Mouse (Mus musculus) embryonic facial prominence, embryonic 10.5 days (tissue): Measurements from ENCODE around the gene Ptpn1. TPM values are rescaled to one million over a fixed set of nuclear protein-coding genes. Genes with fewer than 3 reads are reported as not detected.

Experiments
- DNase-seq: peaks from one replicate; pipeline ENCODE4 v3.0.0-alpha.2; 2017; ENCODE audit warnings: low spot score
- H3K27ac ChIP-seq: fragments of 300-500 bp; sonication (generic); replicated peaks from 2 replicates; pipeline ENCODE4 v1.5.1; 2016; ENCODE audit warnings: mild to moderate bottlenecking
- H3K27me3 ChIP-seq: fragments of 300-500 bp; sonication (generic); replicated peaks from 2 replicates; pipeline ENCODE4 v1.6.1; 2016; ENCODE audit warnings: low read depth, mild to moderate bottlenecking; ENCODE audit not compliant: poor library complexity, severe bottlenecking
- H3K36me3 ChIP-seq: fragments of 300-500 bp; sonication (generic); replicated peaks from 2 replicates; pipeline ENCODE4 v1.6.1; 2016; ENCODE audit warnings: mild to moderate bottlenecking, moderate library complexity
- H3K4me1 ChIP-seq: fragments of 300-500 bp; sonication (generic); 2 replicates; pipeline ENCODE4 v1.6.1; 2016
- H3K4me3 ChIP-seq: fragments of 300-500 bp; sonication (generic); 2 replicates; pipeline ENCODE4 v1.5.1; 2016; ENCODE audit warnings: mild to moderate bottlenecking, moderate library complexity
- H3K9me3 ChIP-seq: fragments of 300-500 bp; sonication (generic); 2 replicates; pipeline ENCODE4 v1.6.1; 2016; ENCODE audit warnings: mild to moderate bottlenecking
- WGBS: fragments of 180-500 bp; shearing (Covaris S2); methylation state at CpG from one replicate; pipeline ENCODE4 v1.1.7; 2016; 5-methylcytosine and 5-hydroxymethylcytosine counted together
- polyA plus RNA-seq: library from polyadenylated mRNA; unstranded; fragments of >200 nt; fragmentation: Nextera tagmentation; extraction: Ambion mirVana; gene quantifications from 2 replicates; pipeline ENCODE4 v1.2.1, GENCODE M21; 2016

Ptpn1 gene
- polyA plus RNA-seq, 1 experiment from 2014 or later = 66.2 TPM

DNA sequence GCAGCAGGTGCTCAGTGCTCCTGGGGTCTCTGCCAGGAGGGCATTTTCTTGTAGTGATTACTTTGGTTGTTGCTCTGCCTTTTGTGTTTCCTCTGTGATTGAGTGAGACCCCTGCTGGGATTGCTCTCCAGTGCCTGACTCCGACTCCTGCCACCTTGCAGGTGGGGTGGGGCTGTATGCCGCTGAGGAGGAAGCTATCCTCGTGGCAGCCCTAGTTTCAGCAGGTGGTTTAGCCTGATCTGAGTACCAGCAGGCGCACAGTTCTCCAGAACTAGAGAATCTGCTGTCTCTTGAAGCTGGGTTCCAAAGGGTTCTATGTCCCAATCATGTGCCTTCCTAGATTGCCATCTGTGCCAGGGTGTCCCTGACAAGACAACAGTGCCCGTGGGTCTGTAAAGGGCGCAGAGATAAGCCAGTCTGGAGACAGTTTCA is 9.9 kb downstream of the Ptpn1 start:
- Histone ChIP-seq H3K27ac (no peak overlapping the region), H3K9me3 (no peaks in the 10 kb centered on the region), H3K4me1 (peaks cover 74% of the 10 kb centered on the region), H3K27me3 (no peaks in the 10 kb centered on the region), H3K4me3 (no peak overlapping the region), H3K36me3 (peaks cover 5% of the 10 kb centered on the region; the same call in 1 of the 2 replicates)
- DNase-seq = no peak
- 52% methylated on average over 6 of the region's 6 CpGs for WGBS

- H3K4me3 ChIP-seq = no peak overlapping the region
- H3K4me1 ChIP-seq = peaks cover 72% of the 10 kb centered on the region
- H3K27ac ChIP-seq = 0 out of 2 replicates have a peak overlapping the region, but pooled peaks have one; percentile 8
- no peak for DNase-seq
- no peaks in the 10 kb centered on the region; the same call in 1 of the 2 replicates for H3K36me3 ChIP-seq
- WGBS = 55% methylated on average over 8 of the region's 8 CpGs
- no peaks in the 10 kb centered on the region for H3K27me3 ChIP-seq
- H3K9me3 ChIP-seq = no peaks in the 10 kb centered on the region
Observed at GRCm38 (mm10) chr2:167942199-167942925, 10.5 kb downstream of the Ptpn1 start.

- no peaks in the 10 kb centered on the region; the same call in 1 of the 2 replicates for H3K36me3 ChIP-seq
- H3K4me1 ChIP-seq = peaks cover 78% of the 10 kb centered on the region
- H3K27me3 ChIP-seq = no peaks in the 10 kb centered on the region
- H3K9me3 ChIP-seq = no peaks in the 10 kb centered on the region
- H3K27ac ChIP-seq = no peak overlapping the region
- no peak overlapping the region for H3K4me3 ChIP-seq
- WGBS = 82% methylated on average over 12 of the region's 12 CpGs
- DNase-seq = no peak
Observed at GRCm38 (mm10) chr2:167942926-167943633, 11.2 kb downstream of the Ptpn1 start.

DNA sequence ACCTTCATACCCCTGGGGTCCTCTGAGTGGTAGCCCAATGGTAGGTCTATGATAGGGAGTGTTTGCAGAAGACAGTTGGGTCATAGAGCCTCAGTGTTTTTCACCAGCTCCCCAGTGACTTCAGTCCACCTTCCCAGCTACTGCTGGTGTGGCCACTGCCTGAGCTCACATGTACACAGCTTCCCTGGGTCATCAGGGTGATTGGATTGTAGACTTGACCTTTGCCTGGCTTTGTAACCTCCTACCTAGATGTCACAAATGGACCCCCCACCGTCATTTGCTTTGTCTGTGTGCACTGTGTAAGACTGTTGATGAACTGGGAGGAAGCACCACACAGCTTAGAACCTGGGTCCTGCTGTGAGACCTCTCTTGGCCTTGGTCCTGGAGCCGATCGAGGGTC is 12.3 kb downstream of the Ptpn1 start:
- Histone ChIP-seq H3K27me3 (no peaks in the 10 kb centered on the region), H3K4me1 (peaks cover 82% of the 10 kb centered on the region), H3K27ac (no peak overlapping the region), H3K4me3 (no peak overlapping the region), H3K36me3 (no peaks in the 10 kb centered on the region; the same call in 1 of the 2 replicates), H3K9me3 (no peaks in the 10 kb centered on the region)
- no peak for DNase-seq
- WGBS = 84% methylated on average over 3 of the region's 3 CpGs

- no peak for DNase-seq
- H3K4me3 ChIP-seq = no peak overlapping the region
- H3K9me3 ChIP-seq = no peaks in the 10 kb centered on the region
- H3K36me3 ChIP-seq = no peaks in the 10 kb centered on the region; the same call in 1 of the 2 replicates
- peaks cover 72% of the 10 kb centered on the region for H3K4me1 ChIP-seq
- WGBS = 80% methylated on average over 5 of the region's 5 CpGs
- no peaks in the 10 kb centered on the region for H3K27me3 ChIP-seq
- H3K27ac ChIP-seq = 0 out of 2 replicates have a peak overlapping the region, but pooled peaks have one; percentile 8
Observed at GRCm38 (mm10) chr2:167945451-167945850, 13.6 kb downstream of the Ptpn1 start.

- Histone ChIP-seq H3K4me1 (peaks cover 56% of the 10 kb centered on the region), H3K36me3 (peaks cover under 1% of the 10 kb centered on the region; the same call in 1 of the 2 replicates), H3K27me3 (no peaks in the 10 kb centered on the region), H3K4me3 (no peak overlapping the region), H3K27ac (no peak overlapping the region), H3K9me3 (no peaks in the 10 kb centered on the region)
- WGBS = 80% methylated on average over 3 of the region's 3 CpGs
- DNase-seq = no peak
Observed at GRCm38 (mm10) chr2:167947251-167947650, 15.4 kb downstream of the Ptpn1 start.

DNA sequence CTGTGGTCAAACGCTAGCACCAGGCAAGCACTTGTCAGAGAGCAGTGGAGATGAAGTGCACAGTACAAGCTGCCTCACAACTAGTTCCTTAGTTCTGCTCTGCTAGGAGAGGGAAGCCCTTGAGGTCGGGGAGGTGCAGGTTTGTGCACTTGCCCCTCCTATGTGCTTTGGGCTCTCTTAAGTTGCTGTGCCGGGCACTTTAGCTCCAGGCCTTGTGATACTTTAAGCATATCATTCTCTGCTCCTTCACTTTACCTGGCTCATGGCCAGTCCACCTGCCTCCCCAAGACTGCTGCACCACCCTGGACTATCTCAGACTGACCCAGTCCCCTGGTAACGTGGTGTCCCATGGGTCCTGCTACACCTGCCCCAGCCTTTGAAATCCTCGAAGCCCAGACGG is 16.2 kb downstream of the Ptpn1 start:
- no peak overlapping the region for H3K27ac ChIP-seq
- 80% methylated on average over 6 of the region's 6 CpGs for WGBS
- H3K27me3 ChIP-seq = no peaks in the 10 kb centered on the region
- no peak overlapping the region for H3K4me3 ChIP-seq
- H3K36me3 ChIP-seq = peaks cover 3% of the 10 kb centered on the region; the same call in 1 of the 2 replicates
- H3K9me3 ChIP-seq = no peaks in the 10 kb centered on the region
- H3K4me1 ChIP-seq = peaks cover 48% of the 10 kb centered on the region
- no peak for DNase-seq

- H3K27ac ChIP-seq = no peak overlapping the region
Observed at GRCm38 (mm10) chr2:167948557-167948956, 16.7 kb downstream of the Ptpn1 start.

GRCm38 (mm10) chr2:167949250-167949649 is 17.4 kb downstream of the Ptpn1 start:
- peaks cover 41% of the 10 kb centered on the region for H3K4me1 ChIP-seq
- no peak for DNase-seq
- no peaks in the 10 kb centered on the region for H3K27me3 ChIP-seq
- no peak overlapping the region for H3K4me3 ChIP-seq
- peaks cover 3% of the 10 kb centered on the region; the same call in 1 of the 2 replicates for H3K36me3 ChIP-seq
- whole genome bisulfite sequencing = 82% methylated on average over 6 of the region's 6 CpGs
- H3K27ac ChIP-seq = 0 out of 2 replicates have a peak overlapping the region, but pooled peaks have one; percentile 24
- no peaks in the 10 kb centered on the region for H3K9me3 ChIP-seq

More at GRCm38 (mm10) chr2:167948557-167948956, 16.7 kb downstream of the Ptpn1 start:
- Histone ChIP-seq H3K9me3 (no peaks in the 10 kb centered on the region), H3K4me1 (peaks cover 43% of the 10 kb centered on the region), H3K4me3 (no peak overlapping the region), H3K27me3 (no peaks in the 10 kb centered on the region), H3K36me3 (peaks cover 3% of the 10 kb centered on the region; the same call in 1 of the 2 replicates)
- no peak for DNase-seq
- 84% methylated on average over 13 of the region's 13 CpGs for WGBS

DNA sequence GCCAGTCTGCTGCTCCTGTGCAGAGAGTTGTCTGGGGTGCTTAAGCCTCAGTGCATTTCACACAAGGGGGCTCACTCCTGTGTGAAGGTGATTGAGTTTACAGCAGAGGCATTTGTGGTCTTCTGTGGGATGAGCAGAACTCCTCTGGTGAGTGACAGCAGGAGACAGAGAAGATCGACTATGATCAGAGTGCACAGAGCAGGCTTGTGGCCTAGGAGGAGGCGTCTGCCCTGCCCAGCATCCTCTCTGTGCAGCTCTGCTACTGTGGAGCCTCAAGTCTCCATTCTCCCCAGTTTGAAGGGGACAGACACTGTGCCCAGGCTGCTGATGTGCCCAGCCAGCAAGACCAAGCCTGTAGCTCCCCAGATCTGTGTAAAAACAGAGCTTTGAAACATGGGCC is 18.0 kb downstream of the Ptpn1 start:
- Histone ChIP-seq H3K27ac (no peak overlapping the region), H3K4me3 (no peak overlapping the region), H3K36me3 (0 out of 2 replicates have a peak, but pooled peaks cover 3% of the 10 kb centered on the region), H3K27me3 (no peaks in the 10 kb centered on the region), H3K9me3 (no peaks in the 10 kb centered on the region), H3K4me1 (peaks cover 36% of the 10 kb centered on the region)
- no peak for DNase-seq
- WGBS = 81% methylated on average over 2 of the region's 2 CpGs

DNA sequence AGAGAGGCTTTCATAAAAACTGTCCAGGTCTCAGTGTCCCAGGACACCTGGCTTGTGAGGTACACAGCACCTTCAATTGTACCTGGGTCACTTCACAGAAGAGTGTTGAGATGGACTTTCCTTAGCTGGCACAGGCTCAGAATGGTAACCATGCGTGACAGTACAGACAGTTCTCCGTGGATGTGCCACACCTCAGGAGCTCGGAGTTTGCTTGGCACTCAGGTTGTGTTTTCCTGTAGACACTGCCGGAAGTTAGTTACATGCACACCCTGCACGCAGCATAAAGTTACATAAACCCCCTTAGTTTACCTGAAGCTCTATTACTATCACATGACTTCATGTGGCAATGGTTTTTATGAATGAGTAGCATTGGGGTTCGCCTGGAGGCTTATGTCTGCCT is 18.8 kb downstream of the Ptpn1 start:
- Histone ChIP-seq H3K4me3 (no peak overlapping the region), H3K4me1 (peaks cover 27% of the 10 kb centered on the region), H3K36me3 (0 out of 2 replicates have a peak, but pooled peaks cover 3% of the 10 kb centered on the region), H3K27me3 (no peaks in the 10 kb centered on the region), H3K9me3 (no peaks in the 10 kb centered on the region), H3K27ac (no peak overlapping the region)
- no peak for DNase-seq
- WGBS = 88% methylated on average over 6 of the region's 6 CpGs

DNA sequence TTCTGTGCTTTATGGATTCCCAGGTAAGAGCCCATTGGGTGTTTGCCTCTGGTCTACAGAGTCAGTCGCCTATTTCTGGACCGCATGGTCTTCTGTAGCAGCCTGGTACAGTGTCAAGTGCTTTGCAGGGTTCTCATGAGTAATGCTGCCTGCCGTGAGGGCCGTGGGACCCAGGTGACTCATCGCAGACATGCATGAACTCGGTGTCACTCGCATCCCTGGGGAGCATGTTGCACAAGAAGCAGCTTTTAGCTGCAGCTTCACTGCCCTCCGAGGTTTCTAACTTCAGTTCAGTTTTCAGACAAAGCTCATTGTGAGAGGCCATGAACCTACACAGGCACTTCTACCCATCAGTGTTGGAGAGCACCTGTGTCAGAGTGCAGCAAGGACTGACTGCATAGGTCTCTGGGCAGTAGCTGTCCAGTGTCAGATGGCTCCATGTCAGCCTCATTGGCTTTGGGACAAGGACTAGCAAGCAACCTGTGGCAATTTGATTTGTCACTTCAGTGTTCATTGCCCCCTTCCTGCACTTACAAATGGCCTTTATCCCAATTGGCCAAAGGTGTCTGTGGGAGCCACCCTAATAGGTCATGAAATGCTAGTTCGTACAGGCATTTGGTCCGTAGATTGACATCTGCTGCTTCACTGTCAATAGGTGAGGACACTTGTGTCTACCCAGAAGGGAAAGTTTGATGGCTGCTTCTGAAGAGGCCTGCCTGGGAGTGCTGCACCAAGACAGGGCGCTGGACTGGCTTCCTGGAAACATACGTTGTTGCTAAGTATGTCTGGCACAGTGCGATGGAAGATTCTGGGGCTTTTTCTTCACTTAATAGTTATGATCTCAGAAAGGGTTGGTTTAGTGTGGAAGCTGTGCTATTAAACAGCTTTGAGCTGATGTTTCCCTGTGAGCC is 19.7 kb downstream of the Ptpn1 start:
- 0 out of 2 replicates have a peak, but pooled peaks cover 3% of the 10 kb centered on the region for H3K36me3 ChIP-seq
- WGBS = 91% methylated on average over 13 of the region's 13 CpGs

More for the DNA sequence above, 19.7 kb downstream of the Ptpn1 start:
- no peak overlapping the region for H3K27ac ChIP-seq
- no peaks in the 10 kb centered on the region for H3K27me3 ChIP-seq
- H3K4me3 ChIP-seq = no peak overlapping the region
- DNase-seq = no peak
- H3K4me1 ChIP-seq = peaks cover 25% of the 10 kb centered on the region
- no peaks in the 10 kb centered on the region for H3K9me3 ChIP-seq
